Mouse (Mus musculus) kidney, embryonic 15.5 days (tissue): ENCODE results near the gene Dph3. TPM values are rescaled to one million over a fixed set of nuclear protein-coding genes. Genes with fewer than 3 reads are reported as not detected.
"Not testable (repeated sequence)": the region's sequence is repeated elsewhere in the genome, so short reads cannot be mapped to it uniquely, and the experiment has no call there.

Source experiments
- ATAC-seq: fragments of 200-750 bp; cut with Nextera tagmentation; replicated peaks from 2 replicates; pipeline ENCODE4 v1.8.0; 2017; ENCODE audit warnings: moderate TSS enrichment; ENCODE audit not compliant: low FRiP score
- H3K27ac ChIP-seq: fragments of 300-500 bp; sonication (generic); 2 replicates; pipeline ENCODE4 v1.5.1; 2015; ENCODE audit warnings: mild to moderate bottlenecking, inconsistent platforms
- H3K27me3 ChIP-seq: fragments of 300-500 bp; sonication (generic); 2 replicates; pipeline ENCODE4 v1.6.1; 2015; ENCODE audit warnings: inconsistent platforms
- H3K36me3 ChIP-seq: fragments of 300-500 bp; sonication (generic); 2 replicates; pipeline ENCODE4 v1.6.1; 2015; ENCODE audit warnings: inconsistent platforms
- H3K4me1 ChIP-seq: fragments of 300-500 bp; sonication (generic); 2 replicates; pipeline ENCODE4 v1.6.1; 2015; ENCODE audit warnings: inconsistent platforms
- H3K4me2 ChIP-seq: fragments of 300-500 bp; sonication (generic); 2 replicates; pipeline ENCODE4 v1.6.1; 2015; ENCODE audit warnings: moderate library complexity, mild to moderate bottlenecking, inconsistent platforms
- H3K4me3 ChIP-seq: fragments of 300-500 bp; sonication (generic); replicated peaks from 2 replicates; pipeline ENCODE4 v1.5.1; 2015; ENCODE audit warnings: mild to moderate bottlenecking, inconsistent platforms
- H3K9ac ChIP-seq: fragments of 300-500 bp; sonication (generic); 2 replicates; pipeline ENCODE4 v1.6.1; 2015; ENCODE audit warnings: mild to moderate bottlenecking, inconsistent platforms
- H3K9me3 ChIP-seq: fragments of 300-500 bp; sonication (generic); replicated peaks from 2 replicates; pipeline ENCODE4 v1.6.1; 2016; ENCODE audit warnings: inconsistent platforms
- WGBS: fragments of 180-500 bp; shearing (Covaris S2); methylation state at CpG from one replicate; pipeline ENCODE4 v1.1.7; 2015; ENCODE audit warnings: mixed read lengths; 5-methylcytosine and 5-hydroxymethylcytosine counted together
- polyA plus RNA-seq: library from polyadenylated mRNA; unstranded; fragments of >200 nt; fragmentation: Nextera tagmentation; extraction: Ambion mirVana; gene quantifications from 2 replicates; pipeline ENCODE4 v1.2.1, GENCODE M21; 2015

Gene Dph3
- polyA plus RNA-seq, 1 experiment from 2014 or later, result 92.9 TPM

GRCm38 (mm10) chr14:32098951-32099350 is 13.4 kb upstream of the Dph3 start:
- Histone ChIP-seq H3K4me2 (no peak overlapping the region), H3K27ac (no peak overlapping the region), H3K9me3 (no peaks in the 10 kb centered on the region), H3K4me3 (no peak overlapping the region), H3K27me3 (no peaks in the 10 kb centered on the region), H3K9ac (no peak overlapping the region), H3K4me1 (peaks cover 7% of the 10 kb centered on the region; the same call in 1 of the 2 replicates), H3K36me3 (peaks cover 83% of the 10 kb centered on the region)
- 81% methylated on average over 3 of the region's 3 CpGs for WGBS
- ATAC-seq, result no peak

DNA sequence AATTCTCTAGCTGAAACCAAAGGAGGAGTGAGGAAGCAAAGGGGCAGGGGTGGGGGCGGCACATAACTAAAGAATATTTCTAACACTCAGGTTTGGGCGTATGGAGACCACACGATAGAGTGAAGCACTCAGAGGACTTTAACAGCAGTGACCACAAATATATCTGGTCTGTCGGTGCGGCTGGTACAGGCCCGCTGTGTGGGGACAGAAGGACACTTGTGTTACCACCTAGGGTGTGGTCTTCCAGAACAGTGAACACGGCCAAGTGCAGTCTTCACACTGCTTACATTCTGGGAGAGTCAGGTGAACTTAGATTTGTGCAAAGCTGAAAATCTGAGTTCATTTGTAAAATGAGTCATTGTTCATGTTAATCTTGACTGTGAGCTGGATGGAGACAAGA is 12.2 kb upstream of the Dph3 start:
- ATAC-seq, result no peak
- 77% methylated on average over 7 of the region's 7 CpGs for WGBS
- H3K4me2 ChIP-seq, result no peak overlapping the region

DNA sequence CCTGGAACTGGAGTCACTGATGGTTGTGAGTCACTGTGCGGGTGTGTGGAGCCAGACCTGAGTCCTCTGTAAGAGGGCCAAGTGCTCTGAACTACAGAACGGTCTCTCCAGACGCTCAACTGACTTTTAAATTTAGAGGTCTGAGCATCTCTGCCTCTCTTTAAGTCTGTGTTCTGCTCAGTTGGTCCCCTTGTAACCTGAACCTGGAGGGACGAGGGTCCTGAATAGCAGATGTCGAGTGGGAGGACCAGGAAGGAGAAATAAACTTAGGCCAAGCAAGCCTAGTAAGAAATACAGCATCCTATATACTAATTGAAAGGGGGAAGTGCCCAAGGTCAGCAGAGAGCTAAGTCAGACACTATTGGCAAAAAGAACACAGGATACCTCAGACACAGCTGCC is 11.2 kb upstream of the Dph3 start:
- H3K27me3 ChIP-seq, result no peaks in the 10 kb centered on the region
- 34% methylated on average over 5 of the region's 5 CpGs for WGBS
- H3K27ac ChIP-seq, result peak overlapping the region; percentile 57
- peak; percentile 67 for ATAC-seq
- H3K4me3 ChIP-seq, result no peak overlapping the region
- H3K36me3 ChIP-seq, result peaks cover 83% of the 10 kb centered on the region
- no peak overlapping the region for H3K4me2 ChIP-seq
- H3K9me3 ChIP-seq, result no peaks in the 10 kb centered on the region
- H3K9ac ChIP-seq, result no peak overlapping the region
- H3K4me1 ChIP-seq, result peaks cover 11% of the 10 kb centered on the region

More for the DNA sequence above, 12.2 kb upstream of the Dph3 start:
- H3K36me3 ChIP-seq, result peaks cover 84% of the 10 kb centered on the region
- H3K4me1 ChIP-seq, result peaks cover 7% of the 10 kb centered on the region; the same call in 1 of the 2 replicates
- H3K27ac ChIP-seq, result peak overlapping the region; percentile 52; the same call in 1 of the 2 replicates
- H3K9me3 ChIP-seq, result no peaks in the 10 kb centered on the region
- H3K4me3 ChIP-seq, result no peak overlapping the region
- no peak overlapping the region for H3K9ac ChIP-seq
- H3K27me3 ChIP-seq, result no peaks in the 10 kb centered on the region

DNA sequence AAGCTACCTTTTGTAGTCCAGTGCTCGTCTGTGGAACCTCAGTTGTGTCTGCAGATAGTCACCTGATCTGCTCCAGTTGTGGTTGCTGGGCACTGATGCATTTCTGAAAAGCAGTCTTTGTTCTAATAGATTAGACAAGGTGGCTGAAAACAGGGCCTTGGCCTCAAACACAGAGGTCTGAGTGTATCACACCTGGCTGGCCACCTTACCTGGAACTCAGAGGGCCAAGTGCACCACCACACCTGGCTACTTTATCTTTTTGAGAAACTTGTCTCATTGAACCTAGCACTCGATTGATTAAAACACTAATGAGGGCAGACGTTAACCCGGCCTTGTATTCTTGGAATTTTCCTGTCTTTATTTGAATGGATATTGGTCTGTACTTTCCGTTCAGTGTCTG is 10.1 kb upstream of the Dph3 start:
- no peaks in the 10 kb centered on the region for H3K9me3 ChIP-seq
- no peak overlapping the region for H3K9ac ChIP-seq
- WGBS, result 56% methylated on average over 5 of the region's 5 CpGs
- H3K27ac ChIP-seq, result peak overlapping the region; percentile 75
- no peak overlapping the region for H3K4me2 ChIP-seq
- H3K4me1 ChIP-seq, result peaks cover 22% of the 10 kb centered on the region
- ATAC-seq, result no peak
- no peaks in the 10 kb centered on the region for H3K27me3 ChIP-seq
- H3K36me3 ChIP-seq, result peaks cover 78% of the 10 kb centered on the region
- H3K4me3 ChIP-seq, result no peak overlapping the region

- Histone ChIP-seq H3K9ac (no peak overlapping the region), H3K4me3 (no peak overlapping the region), H3K4me2 (no peak overlapping the region), H3K4me1 (peaks cover 30% of the 10 kb centered on the region), H3K27ac (no peak overlapping the region), H3K9me3 (no peaks in the 10 kb centered on the region), H3K27me3 (no peaks in the 10 kb centered on the region), H3K36me3 (peaks cover 61% of the 10 kb centered on the region)
- 78% methylated on average over 11 of the region's 11 CpGs for WGBS
- ATAC-seq, result no peak
Measured at GRCm38 (mm10) chr14:32093500-32094117, 8.1 kb upstream of the Dph3 start.

- no peak overlapping the region for H3K4me2 ChIP-seq
- peaks cover 55% of the 10 kb centered on the region for H3K36me3 ChIP-seq
- 67% methylated on average over 1 of the region's 1 CpGs for WGBS
Measured at GRCm38 (mm10) chr14:32093018-32093417, 7.5 kb upstream of the Dph3 start.

DNA sequence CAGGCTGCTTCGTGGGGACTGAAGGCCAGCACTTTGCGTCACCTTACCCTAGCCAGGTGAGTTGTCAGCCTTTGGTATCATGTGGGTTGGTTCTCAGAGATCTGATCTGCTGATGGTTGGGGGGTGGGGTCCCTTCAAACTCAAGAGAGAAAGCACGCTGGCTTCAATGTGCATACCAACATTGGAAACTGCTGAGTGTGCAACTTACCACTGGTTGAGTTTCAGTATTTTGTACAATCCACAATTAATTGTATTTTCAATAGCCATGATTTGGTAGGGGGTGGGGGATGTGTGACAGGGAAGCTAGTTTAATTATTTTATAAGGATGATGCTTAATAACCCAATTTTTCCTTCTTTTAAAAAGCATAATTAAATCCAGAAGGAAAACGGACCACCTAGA is 6.2 kb upstream of the Dph3 start:
- ATAC-seq, result no peak
- 55% methylated on average over 4 of the region's 4 CpGs for WGBS
- Histone ChIP-seq H3K27ac (peak overlapping the region; percentile 76), H3K4me2 (no peak overlapping the region; the same call in 1 of the 2 replicates), H3K9me3 (no peaks in the 10 kb centered on the region), H3K4me3 (no peak overlapping the region), H3K27me3 (no peaks in the 10 kb centered on the region), H3K4me1 (peaks cover 38% of the 10 kb centered on the region), H3K36me3 (peaks cover 42% of the 10 kb centered on the region), H3K9ac (no peak overlapping the region)

More at GRCm38 (mm10) chr14:32093018-32093417, 7.5 kb upstream of the Dph3 start:
- Histone ChIP-seq H3K27ac (no peak overlapping the region), H3K9me3 (no peaks in the 10 kb centered on the region), H3K4me1 (peaks cover 30% of the 10 kb centered on the region), H3K4me3 (no peak overlapping the region), H3K9ac (no peak overlapping the region), H3K27me3 (no peaks in the 10 kb centered on the region)
- ATAC-seq, result no peak

DNA sequence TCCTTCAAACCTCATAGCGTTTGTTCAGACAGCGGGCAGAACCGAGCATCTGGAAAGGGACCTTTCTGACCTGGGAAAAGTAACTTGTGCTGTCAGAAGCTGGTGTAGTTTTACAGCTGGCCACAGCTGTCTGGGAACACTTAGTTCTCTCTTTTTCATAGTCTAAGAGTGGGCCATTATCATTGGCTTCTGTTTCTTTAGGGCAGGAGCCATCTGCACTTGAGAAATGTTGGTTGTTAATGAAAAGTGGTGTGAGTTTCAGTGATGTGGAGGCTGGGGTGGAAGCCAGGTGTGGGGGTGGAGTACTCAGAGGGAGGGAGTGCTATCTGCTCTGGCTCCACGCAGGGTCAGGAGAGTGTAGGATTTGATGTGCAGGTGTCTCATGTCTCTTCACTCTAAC is 5.6 kb upstream of the Dph3 start:
- Histone ChIP-seq H3K27me3 (no peaks in the 10 kb centered on the region), H3K4me3 (no peak overlapping the region), H3K36me3 (peaks cover 37% of the 10 kb centered on the region), H3K4me2 (no peak overlapping the region; the same call in 1 of the 2 replicates), H3K4me1 (peaks cover 39% of the 10 kb centered on the region), H3K9ac (no peak overlapping the region), H3K9me3 (no peaks in the 10 kb centered on the region), H3K27ac (peak overlapping the region; percentile 76)
- WGBS, result 23% methylated on average over 4 of the region's 4 CpGs
- peak; percentile 73 for ATAC-seq

DNA sequence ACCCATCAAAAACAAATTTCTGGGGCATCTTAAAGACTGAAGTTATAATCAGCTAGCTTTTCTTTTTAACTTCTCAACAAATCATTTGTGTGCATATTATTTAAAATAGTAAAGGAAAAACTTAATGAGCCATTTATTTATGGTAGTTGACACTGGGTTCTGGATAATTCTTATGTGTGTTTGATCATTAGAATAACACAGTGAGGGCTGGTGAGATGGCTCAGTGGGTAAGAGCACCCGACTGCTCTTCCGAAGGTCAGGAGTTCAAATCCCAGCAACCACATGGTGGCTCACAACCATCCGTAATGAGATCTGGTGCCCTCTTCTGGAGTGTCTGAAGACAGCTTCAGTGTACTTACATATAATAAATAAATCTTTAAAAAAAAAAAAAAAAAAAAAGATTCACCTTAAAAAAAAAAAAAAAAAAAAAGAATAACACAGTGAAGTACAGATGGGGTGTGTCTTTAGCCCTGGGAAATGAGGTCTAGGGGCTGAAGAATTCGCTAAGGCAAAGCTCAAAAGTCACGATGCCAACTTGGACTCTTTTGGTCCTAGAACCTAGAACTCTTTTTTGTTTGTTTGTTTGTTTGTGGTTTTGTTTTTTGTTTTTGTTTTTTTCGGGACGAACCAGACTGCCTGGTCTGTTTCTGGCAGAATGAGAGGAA is 2.2 kb upstream of the Dph3 start:
- WGBS, result 89% methylated on average over 7 of the region's 7 CpGs
- Histone ChIP-seq H3K36me3 (peaks cover 15% of the 10 kb centered on the region), H3K4me2 (peak overlapping the region; percentile 60), H3K4me1 (peaks cover 44% of the 10 kb centered on the region)
- not testable (repeated sequence) for H3K27ac ChIP-seq, H3K9me3 ChIP-seq, H3K27me3 ChIP-seq, H3K4me3 ChIP-seq, H3K9ac ChIP-seq, ATAC-seq

DNA sequence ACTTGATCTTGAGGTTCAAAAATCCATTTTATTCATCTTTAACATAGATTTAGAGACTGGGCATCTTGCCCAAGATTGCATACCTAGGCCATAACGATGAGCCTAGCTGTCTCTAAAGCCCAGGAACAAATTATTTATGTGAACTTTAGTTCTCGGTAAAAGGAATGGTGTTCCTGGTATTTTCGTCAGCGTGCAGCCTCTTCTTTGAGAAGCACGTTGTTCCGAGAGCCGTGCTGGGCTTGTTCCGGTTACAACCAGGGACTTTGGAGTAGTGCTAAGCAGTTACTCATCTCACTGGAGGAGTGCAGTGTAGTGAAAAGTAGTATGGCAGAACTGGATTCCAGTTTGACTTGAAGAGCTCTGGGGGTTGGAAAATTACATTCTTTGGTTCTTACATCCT is 697 bp upstream of the Dph3 start:
- H3K36me3 ChIP-seq, result peaks cover 22% of the 10 kb centered on the region
- H3K4me2 ChIP-seq, result peak overlapping the region; percentile 60
- H3K4me1 ChIP-seq, result peaks cover 35% of the 10 kb centered on the region
- no peak for ATAC-seq
- H3K9ac ChIP-seq, result peak overlapping the region; percentile 62
- H3K4me3 ChIP-seq, result peak overlapping the region; percentile 70
- 10% methylated on average over 8 of the region's 8 CpGs for WGBS
- no peaks in the 10 kb centered on the region for H3K27me3 ChIP-seq
- H3K27ac ChIP-seq, result peak overlapping the region; percentile 93
- no peaks in the 10 kb centered on the region for H3K9me3 ChIP-seq

- Histone ChIP-seq H3K4me1 (peaks cover 25% of the 10 kb centered on the region), H3K9ac (peak within 1 kb of the TSS; percentile 62), H3K9me3 (no peaks in the 10 kb centered on the region), H3K4me2 (peak within 1 kb of the TSS; percentile 60), H3K36me3 (peaks cover 31% of the 10 kb centered on the region), H3K27me3 (no peaks in the 10 kb centered on the region), H3K4me3 (peak within 1 kb of the TSS; percentile 70), H3K27ac (peak within 1 kb of the TSS; percentile 93)
- under 1% methylated on average over 22 of the region's 22 CpGs for WGBS
- ATAC-seq, result peak; percentile 96
Measured at GRCm38 (mm10) chr14:32084761-32085485, 606 bp downstream of the Dph3 start, which contains the start of gene Oxnad1. Gene Oxnad1, plus strand, starts transcription at chr14:32085374.

- no peak overlapping the region for H3K4me2 ChIP-seq
- no peaks in the 10 kb centered on the region for H3K9me3 ChIP-seq
- no peak for ATAC-seq
- 88% methylated on average over 2 of the region's 2 CpGs for WGBS
- H3K4me3 ChIP-seq, result no peak overlapping the region
- H3K27ac ChIP-seq, result no peak overlapping the region
- no peaks in the 10 kb centered on the region for H3K27me3 ChIP-seq
- peaks cover 22% of the 10 kb centered on the region for H3K4me1 ChIP-seq
- H3K9ac ChIP-seq, result no peak overlapping the region
- peaks cover 28% of the 10 kb centered on the region for H3K36me3 ChIP-seq
Measured at GRCm38 (mm10) chr14:32083466-32083865, 2.1 kb downstream of the Dph3 start.
